Mouse (Mus musculus): ENCODE measurements around the gene C1ql1. TPM values are rescaled to one million over a fixed set of nuclear protein-coding genes. Genes with fewer than 3 reads are reported as not detected.

The C1ql1 gene
- polyA plus RNA-seq, 1 experiment: 0.36 TPM

DNA sequence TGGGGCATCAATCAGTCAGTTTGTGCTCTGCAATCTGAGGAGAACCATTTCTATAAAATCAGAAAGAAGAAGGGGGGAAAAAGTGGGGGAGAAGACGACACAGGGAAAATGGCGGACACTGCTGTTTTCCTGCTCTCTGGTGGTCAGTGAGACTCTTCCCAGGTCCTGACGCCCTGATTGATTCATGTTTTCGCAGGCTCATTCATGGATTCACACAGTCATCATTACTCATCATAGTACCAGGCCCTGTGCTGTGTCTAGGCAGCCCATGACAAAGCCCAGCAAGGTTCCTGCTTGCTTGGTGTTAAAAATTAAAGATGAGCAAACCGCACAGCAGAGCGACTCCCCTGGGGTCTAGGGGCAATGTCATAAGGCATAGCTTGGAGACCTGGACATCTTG, 11.9 kb upstream of the C1ql1 start:
- no peak for DNase-seq (ENCODE audit: low read depth)

GRCm38 (mm10) chr11:102957692-102958091, 11.2 kb upstream of the C1ql1 start:
- no peak for DNase-seq (ENCODE audit: low read depth)

GRCm38 (mm10) chr11:102956962-102957614, 10.6 kb upstream of the C1ql1 start:
- DNase-seq (ENCODE audit: low read depth): no peak

DNA sequence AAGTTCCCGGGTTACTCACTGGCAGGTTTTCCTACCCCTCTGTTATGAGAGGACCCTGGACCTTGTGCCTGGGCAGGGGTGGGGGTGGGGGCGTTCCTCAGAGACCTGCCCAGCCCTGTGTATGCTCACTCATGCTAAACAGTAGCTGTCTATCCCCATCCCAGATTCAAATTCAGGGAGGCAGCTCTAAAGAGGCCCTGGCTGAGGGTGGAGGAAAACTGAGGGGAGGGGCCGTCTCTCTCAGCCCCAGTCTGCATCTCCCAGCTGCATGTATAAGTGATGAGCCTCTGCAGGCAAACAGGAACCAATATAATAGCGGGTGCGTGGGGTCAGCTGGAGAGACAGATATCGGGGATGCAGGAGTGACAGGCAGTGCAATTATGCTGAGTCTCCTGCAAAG, 6.4 kb upstream of the C1ql1 start:
- DNase-seq (ENCODE audit: low read depth): no peak

DNA sequence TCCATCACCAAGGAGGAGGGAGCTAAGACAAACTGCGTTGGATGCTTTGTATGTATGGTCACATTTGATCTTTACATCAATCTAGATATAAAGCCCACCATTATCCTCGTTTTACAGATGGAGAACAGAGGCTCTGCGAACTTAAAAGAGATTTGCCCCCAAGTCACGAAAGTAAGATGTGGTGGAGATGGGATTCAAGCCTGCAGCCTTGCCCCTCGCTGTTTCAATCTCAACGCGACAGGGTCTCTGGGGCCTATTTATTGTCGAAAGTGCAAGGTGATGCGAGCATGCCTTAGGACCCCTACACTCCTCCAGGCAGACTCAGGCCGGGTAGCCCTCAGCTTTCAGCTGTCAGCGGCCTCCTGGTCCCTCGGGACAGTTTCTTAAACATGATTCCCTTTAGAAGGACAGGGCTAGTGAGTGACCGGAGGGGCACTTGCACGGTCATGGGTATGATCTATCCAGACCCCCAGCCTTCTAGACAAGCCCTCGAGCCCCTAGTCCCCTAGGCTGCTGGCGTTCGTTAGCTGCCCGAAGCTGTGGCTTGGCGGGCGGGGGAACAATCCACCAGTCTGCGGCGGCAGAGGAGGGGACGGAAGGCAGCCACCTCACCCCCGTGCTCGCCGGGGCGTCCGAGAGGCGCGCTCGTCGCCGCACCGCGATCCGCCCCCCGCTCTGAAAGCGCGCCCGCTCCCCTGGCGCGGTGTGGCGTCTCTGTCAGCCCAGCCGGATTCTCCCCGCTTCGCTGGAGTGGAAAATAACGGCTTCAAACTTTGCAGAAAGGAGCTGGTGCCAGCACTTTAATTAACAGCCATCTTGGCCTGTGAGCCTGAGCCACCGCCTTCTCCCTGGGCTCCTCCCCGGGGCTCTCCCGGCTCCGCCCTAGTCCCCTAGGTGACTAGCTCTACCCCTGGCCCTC, 1.8 kb upstream of the C1ql1 start:
- DNase-seq (ENCODE audit: low read depth): no peak

GRCm38 (mm10) chr11:102946992-102947343, 480 bp upstream of the C1ql1 start:
- no peak for DNase-seq (ENCODE audit: low read depth)

GRCm38 (mm10) chr11:102945306-102946264, 903 bp downstream of the C1ql1 start:
- DNase-seq (ENCODE audit: low read depth): no peak

GRCm38 (mm10) chr11:102941236-102941635, 5.3 kb downstream of the C1ql1 start:
- no peak for DNase-seq (ENCODE audit: low read depth)

DNA sequence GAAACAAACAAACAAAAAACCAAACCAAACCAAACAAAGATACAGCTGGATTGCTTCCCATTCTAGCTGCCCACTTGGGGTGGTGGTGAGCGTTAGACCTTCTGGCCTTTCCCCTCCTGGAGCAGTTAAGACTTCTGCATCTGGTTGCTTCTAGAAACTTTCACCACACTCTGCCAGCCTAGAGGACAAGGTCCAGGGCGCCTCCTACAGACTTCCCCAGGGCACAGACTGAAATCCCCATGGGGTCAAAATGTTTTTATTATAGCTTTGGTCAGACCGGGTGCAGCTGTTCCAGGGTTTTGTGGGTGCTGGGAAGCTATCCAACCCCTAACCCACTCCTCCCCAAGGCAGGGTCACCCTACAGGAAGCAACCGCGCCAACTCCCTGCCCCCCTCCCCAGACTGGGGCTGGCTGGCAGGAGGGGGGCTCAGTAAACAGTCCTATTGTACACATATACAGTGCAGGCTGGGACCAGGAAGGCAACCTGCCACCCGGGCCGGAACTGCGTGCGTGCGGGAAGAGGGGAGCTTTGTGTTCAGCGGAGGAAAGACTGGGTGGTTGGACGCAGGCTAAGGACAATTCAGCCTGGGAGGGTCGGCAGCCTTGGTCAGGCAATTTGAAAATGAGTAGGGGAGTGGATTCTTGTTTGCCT, 7.3 kb downstream of the C1ql1 start:
- DNase-seq (ENCODE audit: low read depth): no peak

DNA sequence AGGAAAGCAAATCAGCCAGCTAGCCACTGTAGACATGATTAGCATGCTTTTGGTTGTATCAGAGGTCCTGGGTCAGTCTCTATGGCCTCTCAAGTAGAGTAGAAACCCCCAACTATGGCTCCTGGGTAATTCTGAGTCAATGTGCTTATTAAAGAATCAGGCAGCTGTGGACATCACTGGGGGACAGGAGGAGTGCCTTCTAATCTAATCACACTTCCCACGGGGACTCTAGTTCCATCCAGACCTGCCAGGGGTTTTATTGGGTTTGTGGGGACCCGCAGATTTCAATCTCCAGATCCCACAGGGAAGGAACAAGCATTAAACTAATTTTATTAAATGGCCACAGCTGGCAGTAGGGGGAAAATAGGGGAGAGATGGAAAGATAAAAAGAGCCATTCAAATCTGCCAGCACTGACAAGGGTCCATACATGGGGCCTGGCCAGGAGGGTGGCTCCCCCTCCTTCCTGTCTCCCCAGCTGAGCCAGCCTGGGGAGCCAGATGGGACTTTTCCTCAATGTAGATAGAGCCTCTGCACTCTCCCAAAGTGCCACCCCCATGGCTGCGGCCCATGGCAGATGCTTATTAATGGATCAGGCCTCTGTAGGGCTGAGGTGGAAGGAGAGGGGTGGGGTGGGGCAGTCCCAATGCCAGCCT, 8.8 kb downstream of the C1ql1 start:
- DNase-seq (ENCODE audit: low read depth): no peak

DNA sequence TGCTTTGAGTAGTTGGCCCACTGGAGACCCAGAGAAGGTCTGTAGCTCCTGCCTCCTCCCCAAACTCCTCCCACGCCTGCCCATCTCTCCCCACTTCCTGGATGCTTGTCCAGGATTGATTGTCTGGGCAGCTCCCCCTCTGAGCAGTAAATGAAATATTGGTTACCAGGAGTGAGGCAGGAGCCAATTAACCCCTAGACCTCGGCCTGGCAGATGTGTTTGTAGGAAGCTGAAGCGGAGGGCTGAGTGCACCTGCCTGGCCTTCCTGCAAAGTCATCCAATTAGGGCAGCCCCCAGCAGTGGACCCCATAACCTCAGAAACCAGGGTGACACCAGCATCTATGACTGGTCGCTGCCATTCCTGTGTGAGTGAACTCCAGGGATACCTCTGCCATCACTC, 10.2 kb downstream of the C1ql1 start:
- DNase-seq (ENCODE audit: low read depth): no peak

DNA sequence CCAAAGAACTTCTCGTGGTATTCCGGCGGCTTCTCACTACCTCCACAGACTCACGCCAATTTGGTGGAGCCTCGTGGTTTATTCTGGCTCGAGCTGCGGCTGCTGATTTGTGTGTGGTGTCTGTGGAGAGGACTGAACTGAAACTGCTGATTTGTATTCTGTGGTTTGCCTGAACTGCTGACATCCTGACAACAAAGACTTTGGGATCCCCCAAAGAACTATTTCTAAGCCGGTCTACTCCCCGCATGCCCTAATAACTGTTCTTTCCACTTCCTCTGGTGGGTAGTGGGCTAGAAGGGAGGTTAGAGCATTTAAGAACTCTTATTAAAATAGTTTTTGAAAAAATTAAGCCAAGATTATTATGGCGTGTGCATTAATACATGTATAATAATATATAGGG, 15.8 kb downstream of the C1ql1 start:
- no peak for DNase-seq (ENCODE audit: low read depth)

DNA sequence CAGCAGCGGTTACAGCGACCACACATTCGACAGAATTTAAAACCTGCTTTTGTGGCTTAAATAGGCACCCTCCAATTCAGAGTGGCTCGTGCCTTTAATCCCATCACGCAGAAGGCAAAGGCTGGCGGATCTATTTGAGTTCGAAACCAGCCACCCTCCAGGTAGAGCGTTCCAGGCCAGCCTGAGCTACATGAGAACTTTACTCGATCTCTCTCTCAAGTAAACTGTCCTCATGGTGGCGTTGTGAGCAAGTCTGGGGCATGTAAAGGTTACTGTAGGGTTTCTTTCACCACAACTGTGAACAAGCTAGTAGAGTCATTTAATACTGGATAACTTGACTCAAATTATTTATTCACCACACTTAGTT, 21.2 kb downstream of the C1ql1 start:
- DNase-seq (ENCODE audit: low read depth): no peak

- peak; percentile 45 for DNase-seq (ENCODE audit: low read depth)
Measured at GRCm38 (mm10) chr11:102924557-102925350, 21.7 kb downstream of the C1ql1 start, which contains the start of gene Kif18b. Kif18b (minus strand) TSS chr11:102925124.

DNA sequence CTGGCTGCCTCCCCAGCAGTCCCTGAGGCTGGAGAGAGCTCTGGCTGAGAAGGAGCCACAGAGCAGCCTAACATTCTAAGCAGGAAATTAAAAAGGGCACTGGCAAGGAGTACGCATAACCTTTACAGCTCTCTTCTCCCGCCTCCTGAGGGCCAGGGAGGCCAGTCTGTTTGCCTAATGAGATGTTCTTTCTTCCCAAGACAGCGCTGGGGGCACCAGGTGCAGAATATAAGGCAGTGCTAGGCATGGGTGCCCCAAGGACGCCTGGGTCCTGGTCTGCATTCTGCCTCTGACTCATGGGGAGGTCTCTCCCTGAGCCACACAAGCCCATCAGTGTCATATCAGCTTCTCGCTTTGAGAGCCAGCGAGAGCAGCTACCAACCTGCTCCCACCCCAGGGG, 25.0 kb downstream of the C1ql1 start:
- DNase-seq (ENCODE audit: low read depth): no peak

GRCm38 (mm10) chr11:102918077-102918476, 28.4 kb downstream of the C1ql1 start:
- DNase-seq (ENCODE audit: low read depth): no peak

DNA sequence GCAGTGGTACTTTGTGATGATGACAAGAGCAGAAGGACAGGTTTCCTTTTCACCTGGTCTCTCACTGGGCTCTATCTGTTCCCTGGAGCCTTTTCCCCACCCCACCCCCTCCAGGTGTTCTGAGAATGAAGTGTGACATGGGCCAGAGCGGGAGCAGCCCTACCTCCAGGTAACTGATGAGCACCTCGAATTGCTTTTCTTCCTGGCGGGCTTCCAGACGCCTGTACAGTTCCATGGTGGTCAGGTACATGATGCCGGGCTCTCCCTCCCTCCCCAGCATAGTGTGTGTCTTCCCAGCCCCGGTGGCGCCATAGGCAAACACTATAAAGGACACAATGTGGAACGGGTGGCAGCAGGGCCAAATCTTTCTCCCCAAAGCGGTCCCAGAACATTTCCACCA, 31.1 kb downstream of the C1ql1 start:
- DNase-seq (ENCODE audit: low read depth): no peak

DNA sequence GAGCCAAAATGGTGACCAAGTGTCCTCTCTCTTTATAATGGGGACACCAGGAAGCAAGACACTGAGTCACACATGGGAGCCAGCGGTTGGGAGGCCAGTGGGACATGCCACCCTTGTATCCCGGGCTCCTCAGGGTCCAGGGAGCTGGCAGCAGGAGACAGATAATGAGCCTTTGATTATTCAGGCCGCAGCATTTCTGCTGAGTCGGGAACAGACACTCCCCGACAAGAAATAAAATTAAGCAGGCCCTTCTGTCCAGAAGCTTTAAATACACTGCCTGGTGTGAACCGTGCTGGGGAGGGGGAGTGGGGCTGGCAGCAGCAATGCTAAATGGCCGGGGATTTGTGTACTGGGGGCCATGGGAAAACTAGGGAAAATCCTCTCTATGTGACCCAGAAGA, 35.1 kb downstream of the C1ql1 start:
- no peak for DNase-seq (ENCODE audit: low read depth)

GRCm38 (mm10) chr11:102903654-102904053, 42.8 kb downstream of the C1ql1 start:
- DNase-seq (ENCODE audit: low read depth): no peak

GRCm38 (mm10) chr11:102902107-102902506, 44.4 kb downstream of the C1ql1 start:
- DNase-seq (ENCODE audit: low read depth): no peak
